Comparison of ENCODE assay signal across 31 mouse cellular contexts in genomic region chr10:44854109-44854508, GRCm38 (mm10).
"Had no signal": no experiment of that assay in that cellular context is flagged by ENCODE, and none has a peak within 500 bp of the region (broad histone marks: within the 10 kb centered on the region; RNA-seq: fewer than 3 reads in every experiment).

No protein-coding gene starts in this region.

- H3K4me2 ChIP-seq: heart, embryonic 11.5 days; heart, embryonic 12.5 days; heart, embryonic 13.5 days; heart, embryonic 15.5 days; hindbrain, embryonic 12.5 days; hindbrain, embryonic 14.5 days; hindbrain, embryonic 15.5 days; kidney, embryonic 15.5 days had no signal

- H3K9ac ChIP-seq: heart, embryonic 12.5 days; heart, embryonic 13.5 days; heart, embryonic 15.5 days; hindbrain, embryonic 12.5 days; hindbrain, embryonic 14.5 days; hindbrain, embryonic 15.5 days; kidney, embryonic 15.5 days had no signal

- H3K4me3 ChIP-seq: heart, embryonic 10.5 days; heart, embryonic 12.5 days; heart, embryonic 13.5 days; heart, embryonic 15.5 days; hindbrain, embryonic 10.5 days; hindbrain, embryonic 12.5 days; hindbrain, embryonic 15.5 days; kidney, embryonic 15.5 days; layer of hippocampus, adult 2 months; left cerebral cortex, adult 2 months had no signal

- H3K9me3 ChIP-seq: heart, embryonic 10.5 days; heart, embryonic 12.5 days; heart, embryonic 13.5 days; heart, embryonic 15.5 days; hindbrain, embryonic 10.5 days; hindbrain, embryonic 12.5 days; hindbrain, embryonic 15.5 days; kidney, embryonic 15.5 days had no signal

- H3K36me3 ChIP-seq: heart, embryonic 10.5 days; heart, embryonic 12.5 days; heart, embryonic 13.5 days; heart, embryonic 15.5 days; hindbrain, embryonic 10.5 days; hindbrain, embryonic 12.5 days; hindbrain, embryonic 15.5 days; kidney, embryonic 15.5 days had no signal

- H3K27ac ChIP-seq: heart, embryonic 10.5 days; heart, embryonic 13.5 days; heart, embryonic 15.5 days; hindbrain, embryonic 10.5 days; hindbrain, embryonic 12.5 days; hindbrain, embryonic 14.5 days; hindbrain, embryonic 15.5 days; hindbrain, postnatal 0 days; kidney, embryonic 15.5 days; kidney, postnatal 0 days; layer of hippocampus, adult 2 months; left cerebral cortex, adult 2 months had no signal

- H3K4me1 ChIP-seq: heart, embryonic 10.5 days; heart, embryonic 12.5 days; heart, embryonic 13.5 days; heart, embryonic 15.5 days; hindbrain, embryonic 10.5 days; hindbrain, embryonic 12.5 days; hindbrain, embryonic 15.5 days had no signal

- H3K27me3 ChIP-seq: heart, embryonic 12.5 days; heart, embryonic 13.5 days; heart, embryonic 15.5 days; hindbrain, embryonic 12.5 days; hindbrain, embryonic 15.5 days; kidney, embryonic 15.5 days had no signal

- ATAC-seq: hindbrain, embryonic 16.5 days; hindbrain, postnatal 0 days; inflammation-experienced regulatory T-cells, adult 6 months had no signal

- DNase-seq: heart, postnatal 10 days; heart, postnatal 14 days; heart, postnatal 36 days; heart, postnatal 4 days; kidney, adult 11 months; kidney, adult 18-20 months; kidney, adult 2 months; kidney, adult 8-10 months; kidney, adult 9 months; kidney, postnatal 10 days; kidney, postnatal 14 days; kidney, postnatal 36 days; kidney, postnatal 4 days; layer of hippocampus, adult 9-11 months; layer of hippocampus, postnatal 36 days had no signal
